Mouse (Mus musculus) MEL (cell line): ENCODE results near the gene Kdm4a. TPM values are rescaled to one million over a fixed set of nuclear protein-coding genes. Genes with fewer than 3 reads are reported as not detected.
A peak's percentile ranks its signal among the peaks of the same experiment; 100 is the strongest.

Source experiments
- DNase-seq: peaks from one replicate; pipeline ENCODE4 v3.0.0; 2011; ENCODE audit warnings: low read depth, low spot score
- H3K27ac ChIP-seq: 2 replicates; pipeline ENCODE4 v1.5.1; 2012; ENCODE audit warnings: low read depth, mild to moderate bottlenecking, control low read depth, low read length, moderate library complexity; ENCODE audit not compliant: control insufficient read depth
- H3K27me3 ChIP-seq, 2 experiments: fragments of 150-350 bp in 1 of 2; sonication (generic) in 1 of 2; 2 replicates each; pipeline ENCODE4 v1.6.1; 2012; ENCODE audit warnings: low read length in 2 of 2, mild to moderate bottlenecking in 2 of 2, improper control_type of control experiment in 1 of 2, moderate library complexity in 1 of 2; ENCODE audit not compliant: insufficient read depth in 2 of 2, control insufficient read depth in 1 of 2
- H3K36me3 ChIP-seq, 2 experiments: 2 replicates each; pipeline ENCODE4 v1.6.1; 2012 to 2014; ENCODE audit warnings: low read length in 2 of 2, improper control_type of control experiment in 1 of 2, inconsistent platforms in 1 of 2, mild to moderate bottlenecking in 1 of 2; ENCODE audit not compliant: insufficient read depth in 2 of 2, control insufficient read depth in 1 of 2
- H3K4me1 ChIP-seq, 2 experiments: fragments of 150-350 bp in 1 of 2; sonication (generic) in 1 of 2; 2 replicates each; pipeline ENCODE4 v1.6.1; 2012; ENCODE audit warnings: low read length in 2 of 2, improper control_type of control experiment in 1 of 2, mild to moderate bottlenecking in 1 of 2; ENCODE audit not compliant: insufficient read depth in 2 of 2, control insufficient read depth in 1 of 2
- H3K4me3 ChIP-seq, 2 experiments: fragments of 150-350 bp in 1 of 2; sonication (generic) in 1 of 2; 2 replicates each; pipeline ENCODE4 v1.5.1; 2012; ENCODE audit warnings: low read depth in 2 of 2, low read length in 2 of 2, mild to moderate bottlenecking in 2 of 2, moderate library complexity in 2 of 2, control low read depth in 1 of 2, improper control_type of control experiment in 1 of 2; ENCODE audit not compliant: control insufficient read depth in 1 of 2, insufficient read depth in 1 of 2
- H3K79me2 ChIP-seq: 2 replicates; pipeline ENCODE4 v1.6.1; 2012; ENCODE audit warnings: mild to moderate bottlenecking, low read length, moderate library complexity; ENCODE audit not compliant: control insufficient read depth, poor library complexity, insufficient read depth
- H3K9ac ChIP-seq: 2 replicates; pipeline ENCODE4 v1.6.1; 2012; ENCODE audit warnings: low read depth, mild to moderate bottlenecking, control low read depth, low read length, moderate library complexity; ENCODE audit not compliant: control insufficient read depth, poor library complexity, severe bottlenecking
- H3K9me3 ChIP-seq: fragments of 150-350 bp; sonication (generic); replicated peaks from 2 replicates; pipeline ENCODE4 v1.6.1; 2012; ENCODE audit warnings: mild to moderate bottlenecking, low read length, improper control_type of control experiment, moderate library complexity; ENCODE audit not compliant: insufficient read depth
- BHLHE40 ChIP-seq: IDR thresholded peaks from 2 replicates; pipeline ENCODE4 v1.6.1; 2012; ENCODE audit warnings: low read depth, mild to moderate bottlenecking, inconsistent platforms, low read length, improper control_type of control experiment, borderline replicate concordance
- CHD2 ChIP-seq: IDR thresholded peaks from 2 replicates; pipeline ENCODE4 v1.6.1; 2011; ENCODE audit warnings: low read length, improper control_type of control experiment
- ELF1 ChIP-seq: IDR thresholded peaks from 2 replicates; pipeline ENCODE4 v1.6.1; 2014; ENCODE audit warnings: low read depth, mild to moderate bottlenecking, inconsistent platforms, low read length, improper control_type of control experiment, moderate library complexity
- HCFC1 ChIP-seq: IDR thresholded peaks from 2 replicates; pipeline ENCODE4 v1.6.1; 2012; ENCODE audit warnings: low read depth, mild to moderate bottlenecking, inconsistent platforms, low read length, improper control_type of control experiment, moderate library complexity
- JUND ChIP-seq: IDR thresholded peaks from 2 replicates; pipeline ENCODE4 v1.6.1; 2011; ENCODE audit warnings: low read depth, mild to moderate bottlenecking, improper control_type of control experiment, low read length
- KAT2A ChIP-seq: conservative IDR thresholded peaks from 2 replicates; pipeline ENCODE4 v1.6.1; 2012; ENCODE audit warnings: low read depth, low read length, improper control_type of control experiment, inconsistent platforms
- MAX ChIP-seq: IDR thresholded peaks from 2 replicates; pipeline ENCODE4 v1.6.1; 2011; ENCODE audit warnings: low read length, improper control_type of control experiment
- MEF2A ChIP-seq: IDR thresholded peaks from 2 replicates; pipeline ENCODE4 v1.6.1; 2014; ENCODE audit warnings: low read depth, mild to moderate bottlenecking, inconsistent platforms, low read length, improper control_type of control experiment; ENCODE audit not compliant: poor library complexity, insufficient replicate concordance, severe bottlenecking; ENCODE audit errors: extremely low read depth
- MYC ChIP-seq: IDR thresholded peaks from 2 replicates; pipeline ENCODE4 v1.6.1; 2011; ENCODE audit warnings: low read depth, mild to moderate bottlenecking, low read length, improper control_type of control experiment, moderate library complexity
- NRF1 ChIP-seq: IDR thresholded peaks from 2 replicates; pipeline ENCODE4 v1.6.1; 2014; ENCODE audit warnings: low read depth, mild to moderate bottlenecking, inconsistent platforms, low read length, improper control_type of control experiment, moderate library complexity; ENCODE audit not compliant: poor library complexity, insufficient read depth, severe bottlenecking
- POLR2A ChIP-seq, 2 experiments: IDR thresholded peaks; 2 replicates each; pipeline ENCODE4 v1.6.1; 2011 to 2012; ENCODE audit warnings: low read length in 2 of 2, mild to moderate bottlenecking in 2 of 2, control low read depth in 1 of 2, improper control_type of control experiment in 1 of 2, low read depth in 1 of 2, moderate library complexity in 1 of 2; ENCODE audit not compliant: control insufficient read depth in 1 of 2, insufficient read depth in 1 of 2, poor library complexity in 1 of 2
- POLR2AphosphoS2 ChIP-seq: IDR thresholded peaks from 2 replicates; pipeline ENCODE4 v1.6.1; 2011; ENCODE audit warnings: low read length, improper control_type of control experiment
- RCOR1 ChIP-seq: IDR thresholded peaks from 2 replicates; pipeline ENCODE4 v1.6.1; 2012; ENCODE audit warnings: low read depth, mild to moderate bottlenecking, inconsistent platforms, low read length, improper control_type of control experiment
- TBP ChIP-seq: IDR thresholded peaks from 2 replicates; pipeline ENCODE4 v1.8.0; 2011; ENCODE audit warnings: low read depth, low read length, improper control_type of control experiment
- TCF12 ChIP-seq: IDR thresholded peaks from 2 replicates; pipeline ENCODE4 v1.6.1; 2014; ENCODE audit warnings: low read depth, mild to moderate bottlenecking, inconsistent platforms, low read length, improper control_type of control experiment, moderate library complexity
- UBTF ChIP-seq: IDR thresholded peaks from 2 replicates; pipeline ENCODE4 v1.6.1; 2012; ENCODE audit warnings: low read depth, mild to moderate bottlenecking, inconsistent platforms, low read length, improper control_type of control experiment, moderate library complexity, borderline replicate concordance; ENCODE audit not compliant: insufficient read depth
- USF1 ChIP-seq: IDR thresholded peaks from 2 replicates; pipeline ENCODE4 v1.6.1; 2014; ENCODE audit warnings: low read depth, mild to moderate bottlenecking, inconsistent platforms, low read length, improper control_type of control experiment, moderate library complexity
- ZNF384 ChIP-seq: IDR thresholded peaks from 2 replicates; pipeline ENCODE4 v1.6.1; 2012; ENCODE audit warnings: low read depth, mild to moderate bottlenecking, inconsistent platforms, low read length, improper control_type of control experiment
- polyA plus RNA-seq, 2 experiments: library from polyadenylated mRNA; stranded (reverse) in 1 of 2; unstranded in 1 of 2; fragments of >175 nt in 1 of 2; fragments of >200 nt in 1 of 2; gene quantifications; 2 replicates each; pipeline versions ENCODE4 v1.2.1 to v1.2.4; 2012; ENCODE audit warnings: low replicate concordance in 2 of 2, low read depth in 1 of 2; ENCODE audit not compliant: insufficient read length in 2 of 2, insufficient read depth in 1 of 2, missing spikeins in 1 of 2
- total RNA-seq: library from RNA; depleted of rRNA; stranded (reverse); fragments of 300-350 nt; gene quantifications from 2 replicates; pipeline ENCODE4 v1.2.3, GENCODE M21; 2012

Gene Kdm4a
- total and polyA plus RNA-seq, 3 experiments, result 31.4 to 49.6 TPM; not detected in 1

DNA sequence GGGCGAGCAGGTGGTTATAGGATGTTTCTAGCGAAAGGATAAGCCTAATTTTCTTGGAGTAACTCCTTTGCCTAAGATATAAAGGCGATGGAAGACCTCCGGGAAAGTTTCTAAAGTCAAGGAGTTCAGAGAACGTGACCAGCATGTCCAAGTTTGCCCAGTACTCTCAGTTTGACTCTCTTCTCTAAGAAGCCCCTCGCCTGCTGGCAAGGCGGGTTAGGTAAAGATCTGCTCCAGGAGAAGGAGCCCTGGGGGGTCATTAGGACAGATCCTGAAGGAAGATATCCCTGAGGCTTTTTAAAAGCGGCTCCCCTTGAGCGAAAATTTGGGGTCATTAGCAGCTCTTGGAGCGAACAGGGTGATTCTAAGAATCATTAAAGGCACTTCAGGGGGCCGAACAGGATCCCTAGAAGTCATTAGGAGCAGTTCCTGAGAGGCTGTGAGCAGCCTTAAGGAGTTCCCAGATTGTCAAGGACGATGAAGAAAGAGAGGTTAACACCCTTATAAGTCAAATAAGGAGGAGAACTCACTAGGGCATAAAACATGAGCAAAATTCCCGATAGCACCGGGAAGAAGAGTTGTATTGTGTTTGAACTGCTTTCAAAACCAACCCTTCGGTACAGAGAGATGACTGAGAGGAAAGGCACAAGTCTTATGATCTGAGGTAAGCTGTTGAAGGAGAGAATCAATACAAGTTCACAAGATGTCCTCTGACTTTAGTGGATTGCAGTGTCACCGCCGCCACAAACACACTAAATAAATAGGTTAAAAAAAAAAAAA lies 648 bp upstream of the Kdm4a start:
- Histone ChIP-seq H3K36me3 (peaks cover 0 to 9% of the 10 kb centered on the region in 2 experiments; a peak in 2 of 4 replicates), H3K27ac (peak overlapping the region; percentile 91), H3K27me3 (no peaks in the 10 kb centered on the region), H3K4me1 (peaks cover 0 to 5% of the 10 kb centered on the region in 2 experiments; a peak in 2 of 4 replicates), H3K4me3 (peak overlapping the region; percentile 50 to 74), H3K9me3 (no peaks in the 10 kb centered on the region), H3K9ac (peak overlapping the region; percentile 95), H3K79me2 (peaks cover 19% of the 10 kb centered on the region)
- DNase-seq, result peak; percentile 56
- TF ChIP-seq ZNF384 (peak; percentile 54; the same call in 1 of the 2 replicates), BHLHE40 (0 out of 2 replicates have a peak, but pooled peaks have one; percentile 13), USF1 (no peak), UBTF (no peak)

DNA sequence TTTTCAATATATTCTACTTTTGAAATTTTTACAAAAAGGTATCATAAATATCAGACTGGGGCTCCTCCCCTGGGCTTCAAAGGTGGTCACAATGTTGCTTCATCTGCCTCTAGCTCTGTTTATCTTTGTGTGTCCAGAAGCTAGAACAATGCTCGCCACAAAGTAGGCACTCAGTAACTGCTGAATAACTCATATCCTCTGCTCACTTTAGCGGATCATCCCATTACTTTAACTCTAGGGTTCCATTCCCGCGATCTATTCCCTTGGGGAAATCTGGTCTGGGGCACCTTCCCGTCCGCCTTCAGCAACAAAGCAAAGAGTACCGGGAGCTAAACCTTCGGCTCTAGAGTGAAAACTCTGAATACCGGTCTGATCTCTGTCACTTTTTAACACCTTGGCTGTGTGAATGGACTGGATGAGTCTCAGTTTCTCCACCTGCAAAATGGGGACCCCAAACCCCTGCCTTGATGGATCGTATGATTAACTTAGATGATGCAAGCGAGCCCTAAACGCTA lies 834 bp downstream of the Kdm4a start:
- H3K9me3 ChIP-seq, result no peaks in the 10 kb centered on the region
- TF ChIP-seq RCOR1 (no peak), MEF2A (no peak), BHLHE40 (no peak), NRF1 (no peak), TBP (no peak), ELF1 (no peak), HCFC1 (no peak), CHD2 (no peak), POLR2A (IDR thresholded peaks at IDR 0.05; ENCODE audit: control insufficient read depth in 1 of 2, insufficient read depth in 1 of 2, low read depth in 1 of 2, low read length in 2 of 2, poor library complexity in 1 of 2) (no peak), MYC (no peak), MAX (no peak), KAT2A (no peak), POLR2AphosphoS2 (no peak), JUND (no peak), ZNF384 (no peak), TCF12 (no peak)
- peaks cover 0 to 5% of the 10 kb centered on the region in 2 experiments; a peak in 2 of 4 replicates for H3K4me1 ChIP-seq
- H3K79me2 ChIP-seq, result peaks cover 19% of the 10 kb centered on the region
- peak overlapping the region; percentile 84 to 97 for H3K4me3 ChIP-seq
- no peak for DNase-seq
- peak overlapping the region; percentile 89 for H3K9ac ChIP-seq
- no peaks in the 10 kb centered on the region for H3K27me3 ChIP-seq
- peak overlapping the region; percentile 65 for H3K27ac ChIP-seq
- peaks cover 4 to 9% of the 10 kb centered on the region in 2 experiments; a peak in 3 of 4 replicates for H3K36me3 ChIP-seq
